Mouse (Mus musculus) urinary bladder, postnatal 14 days (tissue): ENCODE results near the gene Shf.

Experiments
- DNase-seq: peaks from one replicate; pipeline ENCODE4 v3.0.0; 2021; ENCODE audit warnings: low spot score

Shf gene

GRCm38 (mm10) chr2:122302574-122303241 is 66.3 kb downstream of the Shf start:
- DNase-seq: peak; percentile 66

GRCm38 (mm10) chr2:122301921-122302573 is 66.9 kb downstream of the Shf start:
- DNase-seq: no peak

- peak; percentile 33 for DNase-seq
These were observed 67.7 kb downstream of the Shf start for GRCm38 (mm10) chr2:122301081-122301920.

DNA sequence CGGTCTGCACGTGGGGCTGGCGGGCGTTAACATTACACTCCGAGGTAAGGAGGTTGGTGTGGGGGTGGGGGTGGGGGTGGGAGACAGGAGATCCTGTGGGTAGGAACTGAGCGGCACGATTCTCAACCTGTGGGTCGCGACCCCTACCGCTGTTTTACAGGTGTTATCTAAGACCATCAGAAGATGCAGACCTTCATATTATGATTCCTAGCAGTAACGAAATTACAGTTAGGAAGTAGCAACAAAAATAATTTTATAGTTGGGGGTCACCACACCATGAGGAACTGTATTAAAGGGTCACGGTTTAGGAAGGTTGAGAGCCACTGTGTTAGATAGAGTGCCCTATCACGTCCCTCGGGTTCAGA is 68.3 kb downstream of the Shf start:
- DNase-seq: no peak

DNA sequence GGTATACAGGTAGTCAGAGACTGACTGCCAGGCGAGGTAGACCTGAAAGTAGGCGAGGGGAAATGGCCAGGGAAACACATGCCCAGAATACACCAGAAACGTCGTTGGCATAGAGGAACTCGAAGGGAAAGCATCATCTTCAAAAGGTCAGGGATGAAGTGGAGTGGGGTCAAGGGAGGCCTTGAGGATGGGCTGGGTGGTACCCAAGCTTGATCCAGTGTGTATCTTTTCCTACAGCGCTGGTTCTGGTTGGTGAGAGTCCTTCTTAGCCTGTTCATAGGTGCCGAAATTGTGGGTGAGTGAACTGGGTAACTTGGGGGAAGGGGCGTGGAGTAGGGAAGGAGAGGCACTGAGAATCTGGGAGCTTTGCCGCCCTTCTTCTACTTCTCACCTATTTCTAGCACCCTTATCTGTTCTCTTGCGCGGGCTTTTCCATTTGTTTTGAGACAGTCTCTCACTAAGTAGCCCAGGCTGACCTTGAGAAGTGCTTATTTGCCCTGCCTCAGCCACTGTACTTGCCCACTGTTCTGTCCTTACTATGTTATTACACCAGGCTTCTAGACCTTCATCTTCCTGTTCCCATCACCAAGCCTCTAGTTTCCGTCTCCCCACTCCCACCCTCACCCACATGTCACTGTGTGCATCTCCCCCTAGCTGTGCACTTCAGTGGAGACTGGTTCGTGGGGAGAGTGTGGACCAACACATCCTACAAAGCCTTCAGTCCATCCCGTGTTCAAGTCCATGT is 68.9 kb downstream of the Shf start:
- no peak for DNase-seq
